Mouse (Mus musculus): ENCODE data around the gene Rpl21. TPM values are rescaled to one million over a fixed set of nuclear protein-coding genes. Genes with fewer than 3 reads are reported as not detected.

The Rpl21 gene
- polyA plus RNA-seq (2012; rRNA removed; ENCODE audit: low replicate concordance): 6.6 and 7.1 TPM in 2 replicates

GRCm38 (mm10) chr5:146832769-146833448 lies at the start of gene Rpl21:
TSS of gene Rpl21 (plus strand) at chr5:146832890.

DNA sequence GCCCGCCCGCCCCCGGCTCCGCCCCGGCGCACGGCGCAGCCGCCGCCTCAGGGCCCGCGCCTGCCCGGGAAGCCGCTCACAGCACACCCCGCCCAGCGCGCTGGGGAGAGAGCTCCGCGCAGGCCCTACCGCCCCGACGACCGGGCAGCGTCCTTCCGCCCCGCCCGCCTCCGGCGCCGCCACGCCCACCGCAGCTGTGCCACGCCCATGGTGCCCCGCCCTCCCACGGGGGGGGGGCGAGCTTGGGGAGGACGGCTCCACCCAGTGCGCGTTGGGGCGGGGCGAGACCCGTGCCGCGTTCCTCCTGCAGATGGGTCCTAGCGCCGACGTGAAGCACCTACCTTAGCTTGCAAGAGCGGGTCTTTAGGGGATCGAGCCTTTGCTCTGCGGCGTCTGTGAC lies 37.8 kb upstream of the Rpl21 start, which contains the start of gene Usp12:
TSS of gene Usp12 (minus strand) at position 154 of the 400 bp plus-strand sequence.

GRCm38 (mm10) chr5:146844945-146845365 lies 12.3 kb downstream of the Rpl21 start, which contains the start of gene Rasl11a:
TSS of gene Rasl11a (plus strand) at chr5:146845071.

Other genes with a start within 250 kb of the Rpl21 start
- 0.08 TPM in 1 of 2 replicates, not detected in the other for gene Gpr12, start 247.7 kb upstream of the Rpl21 start, polyA plus RNA-seq (2012; rRNA removed; ENCODE audit: low replicate concordance)
- gene Usp12, start 37.9 kb upstream of the Rpl21 start, polyA plus RNA-seq (2012; rRNA removed; ENCODE audit: low replicate concordance): 6.5 and 7.5 TPM in 2 replicates
- gene Rasl11a, start 12.2 kb downstream of the Rpl21 start, polyA plus RNA-seq (2012; rRNA removed; ENCODE audit: low replicate concordance): 4.2 and 6.9 TPM in 2 replicates
- gene Gtf3a, start 115.8 kb downstream of the Rpl21 start, polyA plus RNA-seq (2012; rRNA removed; ENCODE audit: low replicate concordance): 37.9 and 54.5 TPM in 2 replicates
- 9.6 and 12.9 TPM in 2 replicates for gene Mtif3, start 130.9 kb downstream of the Rpl21 start, polyA plus RNA-seq (2012; rRNA removed; ENCODE audit: low replicate concordance)
- gene Lnx2, start 243.7 kb downstream of the Rpl21 start, polyA plus RNA-seq (2012; rRNA removed; ENCODE audit: low replicate concordance): 35.2 and 35.4 TPM in 2 replicates
- gene Polr1d, start 244.2 kb downstream of the Rpl21 start, polyA plus RNA-seq (2012; rRNA removed; ENCODE audit: low replicate concordance): 27.9 and 43.8 TPM in 2 replicates